Mouse (Mus musculus) subcutaneous adipose tissue, adult 2 months (tissue): ENCODE measurements around the gene Dppa5a. TPM values are rescaled to one million over a fixed set of nuclear protein-coding genes. Genes with fewer than 3 reads are reported as not detected.

ENCODE experiments used
- polyA plus RNA-seq: library from polyadenylated mRNA; depleted of rRNA; stranded (reverse); fragments of >200 nt; gene quantifications from 2 replicates; pipeline ENCODE4 v1.2.3, GENCODE M21; 2012; ENCODE audit warnings: low replicate concordance; rRNA removed

The Dppa5a gene
- not detected in 2 replicates for polyA plus RNA-seq

GRCm38 (mm10) chr9:78367959-78368358, at the start of gene Dppa5a:
TSS of gene Dppa5a (minus strand) at chr9:78368177.

GRCm38 (mm10) chr9:78395630-78396351, 27.8 kb upstream of the Dppa5a start, which contains the start of gene Ddx43:
TSS of gene Ddx43 (plus strand) at chr9:78395777.

GRCm38 (mm10) chr9:78378113-78378785, 10.3 kb upstream of the Dppa5a start, which contains the start of gene Ooep:
TSS of gene Ooep (minus strand) at chr9:78378725.

GRCm38 (mm10) chr9:78355611-78356010, 12.4 kb downstream of the Dppa5a start, which contains the start of gene Gsta2:
TSS of gene Gsta2 (minus strand) at chr9:78355788.

GRCm38 (mm10) chr9:78327289-78327688, 40.7 kb downstream of the Dppa5a start, which contains the start of gene Omt2b:
TSS of gene Omt2b (plus strand) at chr9:78327589.

Other genes starting within 250 kb of the Dppa5a start
- 26.6 and 33.8 TPM in 2 replicates for gene Gsta4, start 185.4 kb downstream of the Dppa5a start, polyA plus RNA-seq
- gene Gsta1, start 137.5 kb downstream of the Dppa5a start, polyA plus RNA-seq: not detected in 2 replicates
- gene Gm3776, start 111.0 kb downstream of the Dppa5a start, polyA plus RNA-seq: not detected in 2 replicates
- not detected in 2 replicates for gene Gm10639, start 78.3 kb downstream of the Dppa5a start, polyA plus RNA-seq
- gene Omt2a, start 53.4 kb downstream of the Dppa5a start, polyA plus RNA-seq: not detected in 2 replicates
- gene Omt2b, start 40.6 kb downstream of the Dppa5a start, polyA plus RNA-seq: not detected in 2 replicates
- gene Gsta2, start 12.4 kb downstream of the Dppa5a start, polyA plus RNA-seq: 0.30 TPM in 1 of 2 replicates, not detected in the other
- gene Ooep, start 10.5 kb upstream of the Dppa5a start, polyA plus RNA-seq: 0.17 TPM in 1 of 2 replicates, not detected in the other
- gene Ddx43, start 27.6 kb upstream of the Dppa5a start, polyA plus RNA-seq: 0.06 TPM in 1 of 2 replicates, not detected in the other
- gene Cgas, start 75.1 kb upstream of the Dppa5a start, polyA plus RNA-seq: 1.0 and 2.1 TPM in 2 replicates
- 17.0 and 17.4 TPM in 2 replicates for gene Mto1, start 80.0 kb upstream of the Dppa5a start, polyA plus RNA-seq
- 0.14 and 0.36 TPM in 2 replicates for gene Gm17324, start 80.6 kb upstream of the Dppa5a start, polyA plus RNA-seq
- 3,915 and 6,714 TPM in 2 replicates for gene Eef1a1, start 121.0 kb upstream of the Dppa5a start, polyA plus RNA-seq
- 9.5 and 12.6 TPM in 2 replicates for gene Slc17a5, start 219.9 kb upstream of the Dppa5a start, polyA plus RNA-seq
- 0.90 and 3.5 TPM in 2 replicates for gene Cd109, start 247.4 kb upstream of the Dppa5a start, polyA plus RNA-seq